Mouse (Mus musculus) CH12.LX (cell line): Measurements from ENCODE around the gene Filip1l. TPM values are rescaled to one million over a fixed set of nuclear protein-coding genes. Genes with fewer than 3 reads are reported as not detected.

ENCODE experiments used
- DNase-seq: peaks from one replicate; pipeline ENCODE4 v3.0.0-alpha.2; 2013; ENCODE audit errors: extremely low read depth
- H3K27ac ChIP-seq: 2 replicates; pipeline ENCODE4 v1.5.1; 2012; ENCODE audit warnings: low read depth, mild to moderate bottlenecking, control low read depth, moderate library complexity; ENCODE audit not compliant: insufficient read depth
- H3K27me3 ChIP-seq: replicated peaks from 2 replicates; pipeline ENCODE3; 2012; ENCODE audit warnings: inconsistent platforms
- H3K36me3 ChIP-seq, 2 experiments: replicated peaks in 1 of 2; 2 replicates each; pipeline versions ENCODE3 to v1.6.1; 2012; ENCODE audit warnings: inconsistent platforms in 1 of 2, low read length in 1 of 2, mild to moderate bottlenecking in 1 of 2, mixed read lengths in 1 of 2, moderate library complexity in 1 of 2; ENCODE audit not compliant: control insufficient read depth in 1 of 2, insufficient read depth in 1 of 2
- H3K4me1 ChIP-seq, 2 experiments: 2 replicates each; pipeline ENCODE4 v1.6.1; 2012; ENCODE audit warnings: inconsistent platforms in 1 of 2, moderate library complexity in 1 of 2; ENCODE audit not compliant: insufficient read depth in 2 of 2, control insufficient read depth in 1 of 2
- H3K4me2 ChIP-seq: 2 replicates; pipeline ENCODE4 v1.6.1; 2012; ENCODE audit warnings: low read depth, mild to moderate bottlenecking, control low read depth; ENCODE audit not compliant: poor library complexity, insufficient read depth, severe bottlenecking
- H3K4me3 ChIP-seq, 3 experiments: fragments of 150-350 bp in 1 of 3; sonication (generic) in 1 of 3; replicated peaks in 1 of 3; 2 replicates each; pipeline versions ENCODE3 to v1.5.1; 2011 to 2012; ENCODE audit warnings: low read depth in 2 of 3, low read length in 2 of 3, mild to moderate bottlenecking in 2 of 3, moderate library complexity in 2 of 3, control low read depth in 1 of 3, improper control_type of control experiment in 1 of 3, inconsistent platforms in 1 of 3, mixed read lengths in 1 of 3; ENCODE audit not compliant: poor library complexity in 1 of 3
- H3K79me2 ChIP-seq: replicated peaks from 2 replicates; pipeline ENCODE4 v1.6.1; 2012; ENCODE audit warnings: mild to moderate bottlenecking, moderate library complexity; ENCODE audit not compliant: control insufficient read depth, poor library complexity, insufficient read depth, severe bottlenecking; ENCODE audit errors: extremely low read depth
- H3K9ac ChIP-seq: 2 replicates; pipeline ENCODE4 v1.6.1; 2012; ENCODE audit warnings: low read depth, mild to moderate bottlenecking, control low read depth, moderate library complexity; ENCODE audit not compliant: insufficient read depth
- H3K9me3 ChIP-seq: replicated peaks from 2 replicates; pipeline ENCODE3; 2012; ENCODE audit warnings: low read length, inconsistent platforms, mixed read lengths
- BHLHE40 ChIP-seq: IDR thresholded peaks from 2 replicates; pipeline ENCODE4 v1.6.1; 2011; ENCODE audit warnings: mild to moderate bottlenecking, low read depth, low read length, improper control_type of control experiment
- CHD2 ChIP-seq: IDR thresholded peaks from 2 replicates; pipeline ENCODE4 v1.6.1; 2011; ENCODE audit warnings: low read length, improper control_type of control experiment
- ELF1 ChIP-seq: IDR thresholded peaks from 2 replicates; pipeline ENCODE4 v1.6.1; 2014; ENCODE audit warnings: low read depth, mild to moderate bottlenecking, inconsistent platforms, low read length, improper control_type of control experiment
- ETS1 ChIP-seq: conservative IDR thresholded peaks from 2 replicates; pipeline ENCODE4 v1.6.1; 2012; ENCODE audit warnings: low read depth, mild to moderate bottlenecking, inconsistent platforms, low read length, improper control_type of control experiment, moderate library complexity
- GABPA ChIP-seq: IDR thresholded peaks from 2 replicates; pipeline ENCODE4 v1.6.1; 2012; ENCODE audit warnings: low read depth, low read length, improper control_type of control experiment, inconsistent platforms; ENCODE audit not compliant: insufficient replicate concordance
- HCFC1 ChIP-seq: IDR thresholded peaks from 2 replicates; pipeline ENCODE4 v1.6.1; 2012; ENCODE audit warnings: low read depth, mild to moderate bottlenecking, inconsistent platforms, low read length, improper control_type of control experiment
- IRF4 ChIP-seq: IDR thresholded peaks from 2 replicates; pipeline ENCODE4 v1.6.1; 2014; ENCODE audit warnings: low read depth, mild to moderate bottlenecking, inconsistent platforms, low read length, improper control_type of control experiment
- JUND ChIP-seq: conservative IDR thresholded peaks from 2 replicates; pipeline ENCODE4 v1.6.1; 2011; ENCODE audit warnings: low read depth, low read length, improper control_type of control experiment
- MEF2A ChIP-seq: IDR thresholded peaks from 2 replicates; pipeline ENCODE4 v1.6.1; 2014; ENCODE audit warnings: low read depth, mild to moderate bottlenecking, inconsistent platforms, low read length, improper control_type of control experiment, borderline replicate concordance
- MXI1 ChIP-seq: IDR thresholded peaks from 2 replicates; pipeline ENCODE4 v1.6.1; 2011; ENCODE audit warnings: mild to moderate bottlenecking, low read depth, low read length, improper control_type of control experiment
- MYC ChIP-seq: IDR thresholded peaks from 2 replicates; pipeline ENCODE4 v1.6.1; 2011; ENCODE audit warnings: low read depth, mild to moderate bottlenecking, improper control_type of control experiment, low read length
- NRF1 ChIP-seq: IDR thresholded peaks from 2 replicates; pipeline ENCODE4 v1.6.1; 2014; ENCODE audit warnings: low read depth, mild to moderate bottlenecking, inconsistent platforms, low read length, improper control_type of control experiment, moderate library complexity
- RAD21 ChIP-seq: IDR thresholded peaks from 2 replicates; pipeline ENCODE4 v1.6.1; 2011; ENCODE audit warnings: low read depth, mild to moderate bottlenecking, low read length, improper control_type of control experiment, moderate library complexity
- TBP ChIP-seq: conservative IDR thresholded peaks from 2 replicates; pipeline ENCODE4 v1.6.1; 2011; ENCODE audit warnings: low read depth, low read length, improper control_type of control experiment
- USF2 ChIP-seq: conservative IDR thresholded peaks from 2 replicates; pipeline ENCODE4 v1.6.1; 2011; ENCODE audit warnings: low read depth, low read length, improper control_type of control experiment
- ZKSCAN1 ChIP-seq: IDR thresholded peaks from 2 replicates; pipeline ENCODE4 v1.6.1; 2012; ENCODE audit warnings: low read depth, inconsistent platforms, low read length, improper control_type of control experiment, borderline replicate concordance
- ZMIZ1 ChIP-seq: IDR thresholded peaks from 2 replicates; pipeline ENCODE4 v1.6.1; 2012; ENCODE audit warnings: low read depth, mild to moderate bottlenecking, inconsistent platforms, low read length, improper control_type of control experiment
- dilution Hi-C: fragments of 300-500 bp; cut with MboI; formaldehyde crosslinking; loops from 2 replicates; pipeline ENCODE4 v1.14.3; 2020; ENCODE audit warnings: low sequenced_read_pairs; ENCODE audit not compliant: extremely low pct_unique_long_range_greater_than_20kb, extremely low pct_ligation_motif_present
- in situ Hi-C: fragments of 300-500 bp; cut with MboI; formaldehyde crosslinking; loops from 3 replicates; pipeline ENCODE4 v1.14.3; 2019; ENCODE audit warnings: low sequenced_read_pairs, low pct_ligation_motif_present, low pct_unique_long_range_greater_than_20kb, mixed read lengths
- polyA plus RNA-seq: library from polyadenylated mRNA; unstranded; fragments of >175 nt; gene quantifications from 2 replicates; pipeline ENCODE4 v1.2.1, GENCODE M21; 2012; ENCODE audit warnings: low read depth; ENCODE audit not compliant: insufficient read length
- total RNA-seq, 2 experiments: library from RNA; depleted of rRNA; stranded (reverse); fragments of 300-350 nt in 1 of 2; fragments of >200 nt in 1 of 2; gene quantifications; 2 replicates each; pipeline ENCODE4 v1.2.3; 2012 to 2014

The Filip1l gene
- total and polyA plus RNA-seq, 3 experiments = 2.1 to 17.6 (median 5.7) TPM

- no peaks in the 10 kb centered on the region for H3K27me3 ChIP-seq
- H3K36me3 ChIP-seq = no peaks in the 10 kb centered on the region
- in situ Hi-C loops (no loop called here), dilution Hi-C loops (no loop called here)
- no peaks in the 10 kb centered on the region for H3K9me3 ChIP-seq
- H3K4me2 ChIP-seq = no peak overlapping the region
- H3K9ac ChIP-seq = no peak overlapping the region
- peaks cover 9 to 71% of the 10 kb centered on the region in 2 experiments for H3K4me1 ChIP-seq
- no peaks in the 10 kb centered on the region for H3K79me2 ChIP-seq
- no peak overlapping the region for H3K27ac ChIP-seq
- no peak for DNase-seq
- no peak for TF ChIP-seq NRF1
- TF ChIP-seq MYC = no peak
- 0 out of 2 replicates have a peak, but pooled peaks have one; percentile 36 for TF ChIP-seq CHD2
- H3K4me3 ChIP-seq = no peak overlapping the region
These were observed 76.1 kb downstream of the Filip1l start for GRCm38 (mm10) chr16:57428977-57429376.

GRCm38 (mm10) chr16:57431294-57431693, 78.4 kb downstream of the Filip1l start:
- peaks cover 6 to 74% of the 10 kb centered on the region in 2 experiments for H3K4me1 ChIP-seq
- H3K9me3 ChIP-seq = no peaks in the 10 kb centered on the region
- H3K79me2 ChIP-seq = no peaks in the 10 kb centered on the region
- DNase-seq = peak; percentile 45
- no peaks in the 10 kb centered on the region for H3K36me3 ChIP-seq
- dilution Hi-C loops = no loop called here
- H3K4me3 ChIP-seq = no peak overlapping the region
- 0 out of 2 replicates have a peak, but pooled peaks have one; percentile 20 for TF ChIP-seq IRF4
- TF ChIP-seq BHLHE40 = peak; percentile 62
- no peak for TF ChIP-seq MXI1
- TF ChIP-seq ETS1 = peak; percentile 34; the same call in 1 of the 2 replicates
- no peak for TF ChIP-seq USF2
- TF ChIP-seq, all 38 proteins: peak for 3
- in situ Hi-C loops = no loop called here
- Histone ChIP-seq H3K27me3 (no peaks in the 10 kb centered on the region), H3K4me2 (peak overlapping the region; percentile 41), H3K27ac (no peak overlapping the region), H3K9ac (peak overlapping the region; percentile 31; the same call in 1 of the 2 replicates)

GRCm38 (mm10) chr16:57433173-57433572, 80.3 kb downstream of the Filip1l start:
- TF ChIP-seq GABPA (no peak), ELF1 (no peak), HCFC1 (no peak), BHLHE40 (no peak), TBP (no peak), RAD21 (no peak), MEF2A (no peak), JUND (no peak), ZMIZ1 (no peak), ZKSCAN1 (no peak)
- Histone ChIP-seq H3K4me1 (peaks cover 6 to 76% of the 10 kb centered on the region in 2 experiments), H3K9ac (no peak overlapping the region), H3K79me2 (no peaks in the 10 kb centered on the region), H3K27me3 (no peaks in the 10 kb centered on the region), H3K36me3 (no peaks in the 10 kb centered on the region), H3K9me3 (no peaks in the 10 kb centered on the region), H3K4me2 (no peak overlapping the region), H3K27ac (no peak overlapping the region), H3K4me3 (no peak overlapping the region)
- dilution Hi-C loops (no loop called here), in situ Hi-C loops (no loop called here)
- no peak for DNase-seq
